Mouse (Mus musculus) megakaryocyte, embryonic 14.5 days (primary cell): ENCODE results near the gene Sft2d1. TPM values are rescaled to one million over a fixed set of nuclear protein-coding genes. Genes with fewer than 3 reads are reported as not detected.
"Not testable (repeated sequence)": the region's sequence is repeated elsewhere in the genome, so short reads cannot be mapped to it uniquely, and the experiment has no call there.

Experiments
- H3K27me3 ChIP-seq: replicated peaks from 2 replicates; pipeline ENCODE3; 2012; ENCODE audit warnings: inconsistent platforms
- H3K36me3 ChIP-seq: replicated peaks from 2 replicates; pipeline ENCODE3; 2012; ENCODE audit warnings: low read length, inconsistent platforms, mixed read lengths
- H3K4me1 ChIP-seq: 2 replicates; pipeline ENCODE4 v1.6.1; 2012; ENCODE audit warnings: inconsistent platforms
- H3K4me3 ChIP-seq: replicated peaks from 2 replicates; pipeline ENCODE3; 2012; ENCODE audit warnings: moderate library complexity, mild to moderate bottlenecking, inconsistent platforms
- H3K9me3 ChIP-seq: 2 replicates; pipeline ENCODE4 v1.6.1; 2012; ENCODE audit warnings: inconsistent platforms
- FLI1 ChIP-seq: IDR thresholded peaks from 2 replicates; pipeline ENCODE4 v1.6.1; 2012; ENCODE audit warnings: low read length, inconsistent platforms, mixed read lengths
- GATA1 ChIP-seq: IDR thresholded peaks from 3 replicates; pipeline ENCODE4 v1.6.1; 2012; ENCODE audit warnings: mixed read lengths, low read length, inconsistent platforms, borderline replicate concordance
- polyA plus RNA-seq: library from polyadenylated mRNA; stranded (reverse); fragments of >175 nt; gene quantifications from 2 replicates; pipeline ENCODE4 v1.2.3, GENCODE M21; 2012; ENCODE audit warnings: low replicate concordance; ENCODE audit not compliant: insufficient read depth

Sft2d1 gene
- 81.6 and 131 TPM in 2 replicates for polyA plus RNA-seq

GRCm38 (mm10) chr17:8310838-8311614 lies at the start of gene Sft2d1:
TSS of gene Sft2d1 (plus strand) at chr17:8311102.
- H3K9me3 ChIP-seq = no peaks in the 10 kb centered on the region
- peaks cover 46% of the 10 kb centered on the region for H3K4me1 ChIP-seq
- H3K27me3 ChIP-seq = no peaks in the 10 kb centered on the region
- peaks cover 30% of the 10 kb centered on the region for H3K36me3 ChIP-seq
- H3K4me3 ChIP-seq = peak within 1 kb of the TSS; percentile 95
- no peak for TF ChIP-seq GATA1
- TF ChIP-seq FLI1 = peak; percentile 52; the same call in 1 of the 2 replicates

- not testable (repeated sequence) for H3K4me1 ChIP-seq
Observed at GRCm38 (mm10) chr17:8264638-8265037, 46.3 kb upstream of the Sft2d1 start.

DNA sequence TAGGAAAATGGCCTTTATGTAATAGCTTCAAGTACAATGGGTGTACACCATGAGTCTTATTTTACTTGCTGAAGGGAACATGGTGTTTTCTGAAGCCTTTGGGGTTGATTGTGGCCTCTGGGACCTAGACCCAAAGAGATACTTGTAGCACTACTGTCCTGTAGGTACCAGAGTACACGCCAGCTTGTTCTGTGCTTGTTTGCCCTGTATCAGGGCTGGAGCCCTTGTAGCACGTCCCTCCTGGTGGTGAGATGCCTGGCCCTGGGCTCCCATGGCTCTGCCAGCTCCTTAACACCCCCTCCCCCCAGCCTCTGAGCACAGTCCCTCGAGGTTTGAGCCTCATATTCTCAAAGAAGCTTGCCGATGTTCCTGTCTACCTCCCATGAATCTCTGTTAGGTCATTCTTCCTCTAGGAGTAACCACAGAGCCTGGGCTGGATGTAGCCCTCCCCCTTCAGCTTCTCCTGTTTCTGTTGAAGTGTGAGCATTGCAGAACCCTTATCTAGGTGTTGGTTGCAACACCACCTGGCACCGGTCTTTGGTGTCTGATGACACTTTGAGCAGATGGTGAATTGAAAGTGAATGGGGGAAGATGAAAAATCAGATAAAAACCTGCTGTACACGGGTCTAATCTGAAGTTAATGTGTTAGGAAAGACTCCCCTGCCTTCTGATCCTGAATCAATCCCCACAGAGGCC lies 38.7 kb upstream of the Sft2d1 start:
- H3K27me3 ChIP-seq = peaks cover 52% of the 10 kb centered on the region
- TF ChIP-seq GATA1 (no peak), FLI1 (no peak)
- peaks cover 23% of the 10 kb centered on the region for H3K4me1 ChIP-seq
- no peak overlapping the region for H3K4me3 ChIP-seq
- H3K36me3 ChIP-seq = no peaks in the 10 kb centered on the region
- no peaks in the 10 kb centered on the region for H3K9me3 ChIP-seq

More at GRCm38 (mm10) chr17:8264638-8265037, 46.3 kb upstream of the Sft2d1 start:
- H3K9me3 ChIP-seq, H3K4me3 ChIP-seq, H3K36me3 ChIP-seq: not testable (repeated sequence)
- peaks cover 14% of the 10 kb centered on the region for H3K27me3 ChIP-seq

GRCm38 (mm10) chr17:8272951-8273350 lies 38.0 kb upstream of the Sft2d1 start:
- H3K4me3 ChIP-seq = no peak overlapping the region

GRCm38 (mm10) chr17:8276071-8276470 lies 34.8 kb upstream of the Sft2d1 start:
- TF ChIP-seq FLI1 = no peak
- no peak for TF ChIP-seq GATA1
- no peaks in the 10 kb centered on the region for H3K36me3 ChIP-seq
- H3K4me1 ChIP-seq = peaks cover 21% of the 10 kb centered on the region
- H3K27me3 ChIP-seq = peaks cover 36% of the 10 kb centered on the region
- peaks cover 6% of the 10 kb centered on the region for H3K9me3 ChIP-seq
- no peak overlapping the region for H3K4me3 ChIP-seq

More at GRCm38 (mm10) chr17:8272951-8273350, 38.0 kb upstream of the Sft2d1 start:
- H3K4me1 ChIP-seq = peaks cover 23% of the 10 kb centered on the region
- TF ChIP-seq FLI1 (no peak), GATA1 (no peak)
- no peaks in the 10 kb centered on the region for H3K36me3 ChIP-seq
- peaks cover 46% of the 10 kb centered on the region for H3K27me3 ChIP-seq
- H3K9me3 ChIP-seq = no peaks in the 10 kb centered on the region

DNA sequence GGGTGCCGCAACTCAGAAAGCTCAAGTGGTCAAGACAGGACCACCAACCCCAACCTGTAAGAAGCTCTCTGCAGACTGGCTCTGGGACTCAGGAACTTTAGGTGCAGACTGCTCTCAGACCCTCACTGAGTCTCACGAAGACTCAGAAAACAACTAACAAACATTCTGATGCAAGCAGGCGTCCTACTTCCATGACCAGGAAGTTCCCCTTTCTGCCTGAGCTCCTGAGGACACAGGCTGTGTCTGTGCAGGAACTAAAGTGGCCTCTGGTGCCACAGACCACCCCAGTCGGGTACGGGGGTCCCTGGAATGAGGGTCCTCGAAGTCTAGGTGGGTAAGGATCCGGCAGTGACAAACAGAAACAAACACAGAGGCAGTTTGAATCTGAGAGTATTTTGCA lies 34.2 kb upstream of the Sft2d1 start:
- Histone ChIP-seq H3K9me3 (peaks cover 7% of the 10 kb centered on the region), H3K4me3 (no peak overlapping the region), H3K27me3 (peaks cover 32% of the 10 kb centered on the region), H3K4me1 (peaks cover 15% of the 10 kb centered on the region), H3K36me3 (no peaks in the 10 kb centered on the region)
- no peak for TF ChIP-seq GATA1
- TF ChIP-seq FLI1 = no peak

DNA sequence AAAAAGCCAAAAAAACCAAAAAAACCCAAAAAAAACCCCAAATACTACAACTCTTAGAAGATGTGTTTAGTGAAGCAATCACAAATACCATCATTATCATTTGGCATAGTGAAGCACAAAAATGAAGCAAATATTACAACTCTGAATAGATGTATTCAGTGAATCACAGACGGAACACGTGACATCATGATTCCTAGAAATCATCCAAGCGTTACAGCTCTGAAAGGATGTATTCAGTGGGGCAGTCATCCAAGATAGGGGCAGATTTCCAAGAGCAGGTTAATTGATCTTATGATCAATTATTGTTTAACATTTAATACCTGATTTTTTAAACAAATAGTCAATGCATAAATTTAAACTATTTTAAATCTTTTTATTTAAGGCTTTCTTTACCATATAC lies 33.6 kb upstream of the Sft2d1 start:
- H3K36me3 ChIP-seq = no peaks in the 10 kb centered on the region
- TF ChIP-seq FLI1 (no peak), GATA1 (no peak)
- no peak overlapping the region for H3K4me3 ChIP-seq
- H3K4me1 ChIP-seq = peaks cover 14% of the 10 kb centered on the region
- peaks cover 28% of the 10 kb centered on the region for H3K27me3 ChIP-seq
- H3K9me3 ChIP-seq = peaks cover 7% of the 10 kb centered on the region

- H3K27me3 ChIP-seq = peaks cover 18% of the 10 kb centered on the region
- H3K4me1 ChIP-seq = peaks cover 11% of the 10 kb centered on the region
- no peaks in the 10 kb centered on the region for H3K36me3 ChIP-seq
- TF ChIP-seq GATA1 (no peak), FLI1 (no peak)
- H3K4me3 ChIP-seq = no peak overlapping the region
- H3K9me3 ChIP-seq = peaks cover 7% of the 10 kb centered on the region
Observed at GRCm38 (mm10) chr17:8278356-8278755, 32.5 kb upstream of the Sft2d1 start.

GRCm38 (mm10) chr17:8282821-8283525 lies 27.9 kb upstream of the Sft2d1 start, which contains the start of gene Mpc1:
TSS of gene Mpc1 (plus strand) at chr17:8282904.
- no peak for TF ChIP-seq GATA1
- Histone ChIP-seq H3K4me3 (peak within 1 kb of the TSS; percentile 100), H3K4me1 (peaks cover 29% of the 10 kb centered on the region), H3K9me3 (peaks cover 7% of the 10 kb centered on the region), H3K27me3 (peaks cover 2% of the 10 kb centered on the region), H3K36me3 (peaks cover 6% of the 10 kb centered on the region)
